Mouse (Mus musculus) kidney, adult 10 weeks (tissue): ENCODE data around the gene Ankdd1a. TPM values are rescaled to one million over a fixed set of nuclear protein-coding genes. Genes with fewer than 3 reads are reported as not detected.

ENCODE experiments used
- polyA plus RNA-seq: library from polyadenylated mRNA; stranded (reverse); fragments of 350-450 nt; fragmentation: Illumina TruSeq; extraction: RNeasy Lipid Tissue Mini Kit (QIAGEN cat#74804); gene quantifications from one replicate; pipeline ENCODE4 v1.2.3, GENCODE M21; 2014; ENCODE audit warnings: low read depth, low replicate concordance

Ankdd1a gene
- not detected for polyA plus RNA-seq

DNA sequence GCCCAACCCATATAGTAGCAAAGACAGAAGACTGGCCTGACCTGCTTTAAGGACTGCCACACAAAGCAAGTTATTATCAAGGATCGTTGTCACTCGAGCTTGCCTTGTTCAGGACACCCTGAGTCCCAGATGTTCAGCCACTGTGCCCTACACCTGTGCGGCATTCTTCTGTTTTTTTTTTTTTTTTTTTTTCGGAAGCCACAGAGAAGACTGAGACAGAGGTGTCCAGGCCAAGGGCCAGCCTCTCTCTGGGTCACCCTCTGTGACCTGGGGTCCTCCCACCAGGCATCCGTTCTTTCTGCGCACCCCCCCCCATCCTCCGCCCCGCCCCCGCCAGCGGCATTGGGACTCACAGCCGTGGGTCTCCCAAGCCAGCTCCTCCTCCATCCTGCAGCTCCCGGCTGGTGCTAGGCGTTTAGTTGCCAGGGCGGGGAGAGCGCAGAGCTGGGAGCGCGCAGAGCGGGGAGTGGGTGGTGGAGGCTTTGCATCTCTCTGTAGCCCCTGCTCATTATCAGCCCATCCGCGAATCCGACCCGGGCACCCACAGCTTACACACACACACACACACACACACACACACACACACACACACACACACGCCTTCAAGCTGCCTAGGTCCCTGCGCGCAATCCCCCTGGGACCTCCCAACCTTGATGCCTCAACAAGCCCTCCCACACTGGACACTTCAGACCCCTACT, at the start of gene Ankdd1a:
Gene Ankdd1a (minus strand): TSS at position 387 of the 698 bp plus-strand sequence.

DNA sequence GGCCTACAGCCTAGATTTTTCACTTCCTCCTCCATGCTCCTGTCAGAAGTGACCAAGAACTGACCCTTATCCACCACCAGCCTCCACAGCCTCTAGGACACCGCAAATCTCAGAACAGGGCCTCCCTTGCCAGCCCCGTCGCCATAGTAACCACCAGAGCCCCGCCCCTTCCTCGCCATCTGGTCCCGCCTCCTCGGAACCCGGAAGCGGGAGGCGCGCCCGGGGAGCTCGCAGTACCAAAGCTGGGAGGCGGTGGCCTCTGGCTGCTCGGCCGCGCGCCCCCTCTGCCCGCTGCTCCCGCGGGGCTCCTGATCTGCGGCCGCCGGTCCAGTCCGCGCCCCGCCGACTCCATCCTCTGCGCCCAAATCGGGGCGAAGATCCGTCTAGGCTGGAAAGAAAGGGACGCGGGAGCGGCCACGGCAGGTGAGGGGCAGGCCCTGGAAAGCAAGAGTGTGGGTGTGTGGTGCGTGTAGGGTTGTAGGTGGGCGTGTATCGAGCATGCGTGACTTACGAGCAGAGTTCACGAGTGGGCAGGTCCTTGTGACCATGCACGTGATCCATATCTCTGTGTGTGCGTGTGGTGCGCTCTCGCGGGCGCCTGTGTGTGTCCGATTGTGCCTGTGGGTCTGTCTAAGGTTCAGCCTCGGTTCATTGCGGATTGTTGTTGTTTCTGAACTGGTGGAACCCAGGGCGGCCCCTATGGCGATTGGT, 59.1 kb downstream of the Ankdd1a start, which contains the start of gene Spg21:
Gene Spg21 (plus strand): TSS at position 216 of the 711 bp plus-strand sequence.

Other genes with a start within 250 kb of the Ankdd1a start
- gene Clpx, start 225.9 kb downstream of the Ankdd1a start, polyA plus RNA-seq = 286 TPM
- gene Pdcd7, start 174.1 kb downstream of the Ankdd1a start, polyA plus RNA-seq = 9.0 TPM
- not detected for gene Ubap1l, start 159.2 kb downstream of the Ankdd1a start, polyA plus RNA-seq
- gene Kbtbd13, start 128.5 kb downstream of the Ankdd1a start, polyA plus RNA-seq = 0.28 TPM
- gene Rasl12, start 121.7 kb downstream of the Ankdd1a start, polyA plus RNA-seq = 2.7 TPM
- 94.6 TPM for gene Slc51b, start 97.2 kb downstream of the Ankdd1a start, polyA plus RNA-seq
- 15.0 TPM for gene Mtfmt, start 84.4 kb downstream of the Ankdd1a start, polyA plus RNA-seq
- gene Spg21, start 59.2 kb downstream of the Ankdd1a start, polyA plus RNA-seq = 145 TPM
- gene Plekho2, start 59.8 kb upstream of the Ankdd1a start, polyA plus RNA-seq = 0.32 TPM
- gene Pif1, start 67.0 kb upstream of the Ankdd1a start, polyA plus RNA-seq = not detected
- gene Rbpms2, start 109.5 kb upstream of the Ankdd1a start, polyA plus RNA-seq = 70.9 TPM
- gene Oaz2, start 147.8 kb upstream of the Ankdd1a start, polyA plus RNA-seq = 60.8 TPM